Mouse (Mus musculus) T-cell, adult 2 months (primary cell): ENCODE results near the gene Rbms3.

Source experiments
- DNase-seq: peaks from one replicate; pipeline ENCODE4 v3.0.0; 2022; ENCODE audit warnings: low spot score

Gene Rbms3

DNA sequence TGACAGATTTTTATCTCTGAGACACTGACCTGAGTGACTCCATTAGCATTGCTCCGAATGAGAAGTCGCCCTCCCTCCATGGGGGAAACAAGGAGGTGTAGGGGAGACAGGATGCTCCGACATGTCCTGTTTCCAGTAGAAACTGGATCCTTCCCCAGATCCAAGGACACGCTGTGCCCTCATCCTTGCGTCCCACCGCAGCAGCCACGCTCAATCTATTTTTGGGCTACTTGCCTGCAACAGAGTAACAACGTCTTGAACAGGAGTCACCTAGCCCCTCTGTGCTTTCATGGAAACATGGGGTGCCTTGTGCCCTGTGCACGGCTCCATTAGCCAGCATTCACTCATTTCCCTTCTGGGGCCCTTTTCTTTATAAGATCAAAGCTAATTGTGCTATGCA is at the start of gene Rbms3:
Gene Rbms3 (minus strand): TSS at position 143 of the 400 bp plus-strand sequence.
- no peak for DNase-seq

GRCm38 (mm10) chr9:117673311-117673710 is 43.6 kb upstream of the Rbms3 start:
- DNase-seq: no peak

DNA sequence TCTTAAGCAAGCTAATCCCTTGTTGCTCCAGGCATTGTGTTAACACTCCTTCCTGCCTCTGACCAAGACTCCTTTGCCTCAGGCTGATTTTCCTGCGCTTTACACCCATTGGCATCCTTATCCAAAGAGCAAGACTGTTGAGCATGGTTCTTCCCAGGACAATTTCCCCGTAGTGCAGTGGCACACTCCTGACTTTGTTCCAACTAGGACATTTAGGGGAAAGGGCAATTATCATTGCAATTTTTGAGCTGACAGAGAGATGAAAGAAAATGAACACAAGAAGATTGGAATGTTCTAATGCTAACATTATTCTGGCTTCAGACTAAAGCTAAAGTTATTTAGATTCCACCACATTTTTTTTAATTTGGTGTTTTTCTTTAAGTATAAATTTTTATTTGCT is 24.9 kb upstream of the Rbms3 start:
- DNase-seq: no peak

- DNase-seq: no peak
Measured at GRCm38 (mm10) chr9:117653641-117654040, 23.9 kb upstream of the Rbms3 start.

GRCm38 (mm10) chr9:117646131-117646530 is 16.4 kb upstream of the Rbms3 start:
- DNase-seq: no peak

DNA sequence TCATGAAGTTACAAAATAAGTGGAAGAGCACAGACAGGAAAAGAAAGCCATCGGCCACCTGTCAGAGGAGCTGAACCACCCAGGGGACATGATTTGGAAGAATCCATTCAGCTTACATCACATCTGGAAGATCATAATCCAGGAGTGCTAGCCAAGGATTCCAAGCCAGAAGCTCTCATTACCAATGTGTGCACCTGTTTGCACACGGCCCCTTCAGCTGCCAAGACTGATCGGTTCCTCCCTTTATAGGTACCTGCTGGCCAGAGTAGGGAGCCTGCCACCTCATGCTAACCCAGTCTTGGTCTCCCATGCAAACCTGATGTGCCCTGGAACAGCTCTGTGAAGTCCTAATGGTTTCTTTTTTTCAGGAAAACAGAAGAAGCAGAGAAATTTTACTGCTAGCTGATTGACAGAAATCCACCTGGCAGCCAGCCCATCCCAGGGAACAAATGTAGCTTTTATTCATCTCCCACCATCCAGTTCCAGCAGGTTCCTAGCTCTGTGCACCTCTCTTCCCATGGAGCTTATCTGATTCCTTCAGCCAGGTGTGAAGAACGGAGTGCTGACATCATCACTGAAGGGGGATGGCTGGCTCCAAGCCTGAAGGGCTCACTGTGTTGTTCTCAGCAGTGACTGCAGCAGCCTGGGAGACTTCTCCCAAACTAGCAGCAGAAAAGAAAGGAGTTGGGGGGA is 11.5 kb upstream of the Rbms3 start:
- DNase-seq: no peak

DNA sequence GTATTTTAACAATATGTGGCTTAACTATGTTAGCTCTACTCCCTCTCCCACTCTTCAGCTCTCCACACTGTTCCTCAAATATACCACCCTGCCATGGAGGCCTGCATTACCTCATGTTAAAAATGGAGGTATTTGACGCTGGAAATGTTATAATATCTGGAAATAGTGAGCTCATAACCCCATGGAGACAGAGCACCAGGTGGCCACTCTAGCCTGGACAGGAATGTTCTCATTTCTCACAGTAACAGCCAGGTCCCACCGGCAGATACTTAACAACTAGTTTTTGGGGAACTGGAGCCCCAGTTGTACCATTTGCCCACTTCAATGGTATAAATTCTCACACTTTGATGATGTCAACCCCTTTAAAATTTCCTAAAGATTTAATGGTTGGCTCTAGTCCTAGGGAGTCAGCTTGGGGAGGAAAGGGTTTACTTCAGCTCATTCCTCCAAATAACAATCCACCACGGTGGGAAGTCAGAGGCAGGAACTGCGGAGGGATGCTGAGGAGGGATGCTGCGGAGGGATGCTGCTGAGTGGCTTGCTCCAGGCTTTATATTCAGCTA is 9.0 kb upstream of the Rbms3 start:
- no peak for DNase-seq

- DNase-seq: no peak
Measured at GRCm38 (mm10) chr9:117636492-117636891, 6.8 kb upstream of the Rbms3 start.

GRCm38 (mm10) chr9:117627173-117627572 is 2.5 kb downstream of the Rbms3 start:
- no peak for DNase-seq

DNA sequence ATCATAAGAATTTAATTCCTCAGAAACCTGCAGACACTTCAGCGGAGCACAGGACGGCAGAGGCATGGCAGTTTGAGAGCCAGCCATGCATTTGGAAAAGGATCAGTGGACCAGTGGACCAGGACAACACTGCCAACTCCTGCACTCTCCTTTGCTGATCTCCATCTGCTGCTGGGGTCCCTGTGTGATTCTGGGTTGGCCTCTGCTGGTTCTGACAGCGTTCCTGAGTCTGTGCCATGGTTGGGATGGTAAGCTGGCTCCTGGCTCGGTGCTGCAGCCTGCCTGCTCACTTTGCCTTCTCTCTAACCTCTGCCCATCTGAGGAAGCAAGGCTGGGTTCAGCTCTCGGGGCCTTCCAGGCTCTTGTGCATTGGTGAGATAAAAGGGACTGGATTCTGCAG is 28.9 kb downstream of the Rbms3 start:
- DNase-seq: no peak

- DNase-seq: no peak
Measured at GRCm38 (mm10) chr9:117599341-117599740, 30.4 kb downstream of the Rbms3 start.

DNA sequence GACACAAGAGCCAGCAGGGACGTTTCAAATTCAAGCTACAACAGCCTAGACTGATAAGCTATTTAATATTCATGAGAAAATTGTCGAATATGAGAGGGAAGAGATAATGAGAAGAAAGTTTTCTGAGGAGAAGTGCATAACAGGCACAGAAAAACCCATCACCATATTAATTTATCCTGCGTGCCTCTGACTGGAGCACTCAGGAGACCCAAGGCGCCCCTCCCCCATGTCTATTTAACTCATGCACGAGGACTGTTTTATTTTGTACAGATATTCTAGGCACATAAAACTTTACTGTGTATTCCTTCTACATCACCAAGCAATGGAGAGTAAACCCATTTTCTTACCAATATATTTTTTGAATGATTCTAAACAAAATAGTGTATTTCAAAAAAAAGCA is 33.6 kb downstream of the Rbms3 start:
- no peak for DNase-seq

- DNase-seq: no peak
Measured at GRCm38 (mm10) chr9:117585345-117585744, 44.4 kb downstream of the Rbms3 start.

- DNase-seq: no peak
Measured at GRCm38 (mm10) chr9:117583638-117584037, 46.1 kb downstream of the Rbms3 start.

GRCm38 (mm10) chr9:117582591-117582990 is 47.1 kb downstream of the Rbms3 start:
- DNase-seq: no peak

DNA sequence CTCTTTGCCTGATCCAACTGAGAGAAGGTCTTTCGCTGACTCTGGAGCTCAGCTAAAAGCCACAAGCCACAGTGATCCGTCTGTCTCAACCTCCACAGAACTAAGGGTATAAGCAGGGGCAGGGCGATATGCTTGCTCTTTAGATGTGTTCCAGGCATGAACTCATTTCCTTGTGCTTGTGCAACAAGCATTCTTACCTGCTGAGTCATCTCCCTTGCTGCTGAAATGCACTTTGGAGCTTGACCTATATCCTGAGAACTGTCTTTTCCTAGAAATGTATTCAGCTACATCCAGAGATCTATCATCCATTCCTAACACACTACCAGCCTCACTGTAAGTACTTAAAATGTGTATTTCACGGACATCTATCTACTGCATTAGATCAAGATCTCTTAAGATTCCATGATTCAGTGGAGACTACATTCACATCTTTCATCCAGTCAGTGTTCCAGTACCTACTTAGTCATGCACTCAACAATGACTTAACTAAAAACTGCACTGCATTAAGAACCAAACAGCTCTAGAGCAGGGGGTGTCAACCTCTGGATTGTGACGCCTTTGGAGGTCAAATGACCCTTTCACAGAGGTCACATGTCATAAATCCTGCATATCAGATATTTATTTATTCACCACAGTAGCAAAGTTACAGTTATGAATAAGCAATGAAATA is 58.4 kb downstream of the Rbms3 start:
- no peak for DNase-seq

- no peak for DNase-seq
Measured at GRCm38 (mm10) chr9:117570240-117570821, 59.4 kb downstream of the Rbms3 start.

DNA sequence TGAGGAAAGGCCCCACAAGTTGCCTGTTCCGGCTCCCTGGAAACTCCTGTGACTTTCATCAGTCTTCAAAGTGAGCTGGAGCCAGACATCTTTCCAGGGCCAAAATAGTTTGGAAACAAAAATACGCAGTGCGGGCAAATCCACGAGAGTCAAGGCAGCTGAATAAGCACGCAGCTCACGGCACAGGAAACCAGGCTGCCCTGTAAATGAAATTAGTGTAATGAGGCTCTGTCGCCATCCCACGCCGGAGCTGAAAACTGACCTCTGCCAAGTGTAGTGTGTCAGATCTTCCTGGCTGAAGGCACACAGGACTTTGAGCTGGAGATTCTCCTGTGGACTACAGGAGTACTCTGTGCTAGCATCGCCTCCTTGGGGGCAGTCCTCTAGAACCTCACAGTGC is 63.4 kb downstream of the Rbms3 start:
- no peak for DNase-seq

- no peak for DNase-seq
Measured at GRCm38 (mm10) chr9:117558562-117558961, 71.2 kb downstream of the Rbms3 start.

- no peak for DNase-seq
Measured at GRCm38 (mm10) chr9:117554356-117554755, 75.4 kb downstream of the Rbms3 start.

- DNase-seq: no peak
Measured at GRCm38 (mm10) chr9:117529281-117529680, 100.4 kb downstream of the Rbms3 start.

DNA sequence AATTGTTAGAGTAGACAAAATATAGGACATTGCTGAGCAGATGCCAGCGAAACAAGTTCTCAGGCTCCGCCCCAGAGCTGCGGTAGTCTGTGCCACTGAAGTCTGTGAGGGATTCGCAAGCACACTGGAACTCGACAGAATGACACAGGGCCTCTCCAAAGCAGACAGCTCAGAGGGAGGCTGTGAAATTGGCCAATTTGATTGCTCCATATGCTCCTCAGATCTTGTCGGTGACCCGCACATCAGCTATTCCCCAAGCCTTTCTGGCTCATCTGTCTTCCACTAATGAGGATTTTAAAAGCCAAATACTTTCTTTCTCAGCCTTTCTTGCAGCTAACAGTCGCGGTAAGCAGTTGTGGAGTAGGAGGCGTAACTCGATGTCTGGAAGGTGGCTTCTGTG is 120.8 kb downstream of the Rbms3 start:
- no peak for DNase-seq

GRCm38 (mm10) chr9:117491866-117492265 is 137.8 kb downstream of the Rbms3 start:
- DNase-seq: no peak
